Mouse (Mus musculus): ENCODE measurements at regions not wholly inside any gene's neighbourhood (a gene's known extent, or its start where the extent isn't known, plus 50 kb on each side); places are given as distances from the start of the nearest gene placed in this dataset.

DNA sequence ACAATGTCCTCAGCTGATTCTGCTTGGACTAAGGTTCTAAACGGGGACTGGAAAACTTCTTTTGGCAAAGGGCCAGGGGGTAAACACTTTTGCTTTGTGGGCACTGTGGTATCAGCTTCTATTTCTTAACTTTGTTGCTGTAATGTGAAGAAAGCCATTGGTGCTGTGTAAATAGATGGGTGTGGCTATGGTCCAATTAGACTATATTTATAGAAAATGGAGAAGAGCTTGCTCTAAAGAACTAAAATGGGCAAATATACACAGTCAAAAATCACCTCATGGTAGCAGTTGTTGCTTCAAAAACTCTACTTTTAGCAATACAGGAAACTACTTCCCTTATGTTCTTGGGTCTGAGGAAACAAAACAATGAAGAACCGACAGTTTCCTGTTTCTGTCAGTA lies 84.1 kb downstream of the Tnfaip3 start:
- Histone ChIP-seq H3K9me3 (replicated peaks; ENCODE audit: control insufficient read depth, insufficient read depth, low read length, poor library complexity, severe bottlenecking) (no peaks in the 10 kb centered on the region), H3K4me3 (ENCODE audit: low read depth, low read length) (no peak overlapping the region), H3K4me1 (ENCODE audit: control insufficient read depth, insufficient read depth, low read length) (no peaks in the 10 kb centered on the region), H3K27me3 (ENCODE audit: control insufficient read depth, insufficient read depth, low read length, poor library complexity, severe bottlenecking) (no peaks in the 10 kb centered on the region), H3K36me3 (ENCODE audit: control insufficient read depth, insufficient read depth, low read length, poor library complexity, severe bottlenecking) (no peaks in the 10 kb centered on the region), H3K9ac (ENCODE audit: low read depth, poor library complexity, severe bottlenecking) (no peak overlapping the region), H3K27ac (ENCODE audit: insufficient read depth, low read length) (no peak overlapping the region)
- TF ChIP-seq POLR2A (IDR thresholded peaks at IDR 0.05; ENCODE audit: insufficient read depth, low read length) (no peak), CTCF (IDR thresholded peaks at IDR 0.05; ENCODE audit: low read depth, low read length) (no peak), EP300 (IDR thresholded peaks at IDR 0.05; ENCODE audit: insufficient read depth, low read depth, low read length) (no peak)

DNA sequence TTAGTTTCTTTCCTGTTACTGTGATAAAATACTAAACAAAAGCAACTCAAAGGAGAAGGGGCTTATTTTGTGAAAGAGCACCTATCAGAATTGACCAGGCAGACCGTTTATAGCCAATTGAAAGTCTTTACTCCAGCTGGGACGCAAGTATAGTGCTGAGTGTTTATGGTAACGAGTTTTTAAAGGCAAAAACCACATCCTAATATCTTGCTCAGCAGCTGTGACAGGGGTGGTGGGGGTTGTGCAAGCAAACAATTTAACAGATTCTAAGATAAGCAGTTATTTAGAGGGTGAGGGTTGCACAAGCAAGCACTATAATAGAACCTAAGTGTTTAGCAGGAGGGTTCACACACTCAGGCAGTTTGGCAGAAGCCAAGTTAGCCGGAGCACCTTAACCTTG lies 74.0 kb downstream of the Tnfaip3 start:
- no peak overlapping the region for H3K9ac ChIP-seq (ENCODE audit: low read depth, poor library complexity, severe bottlenecking)
- H3K4me3 ChIP-seq (ENCODE audit: low read depth, low read length), result no peak overlapping the region
- H3K27ac ChIP-seq (ENCODE audit: insufficient read depth, low read length), result no peak overlapping the region
- no peaks in the 10 kb centered on the region for H3K4me1 ChIP-seq (ENCODE audit: control insufficient read depth, insufficient read depth, low read length)
- H3K9me3 ChIP-seq (replicated peaks; ENCODE audit: control insufficient read depth, insufficient read depth, low read length, poor library complexity, severe bottlenecking), result peaks cover 4% of the 10 kb centered on the region; the same call in 1 of the 2 replicates
- H3K27me3 ChIP-seq (ENCODE audit: control insufficient read depth, insufficient read depth, low read length, poor library complexity, severe bottlenecking), result no peaks in the 10 kb centered on the region
- no peaks in the 10 kb centered on the region for H3K36me3 ChIP-seq (ENCODE audit: control insufficient read depth, insufficient read depth, low read length, poor library complexity, severe bottlenecking)
- TF ChIP-seq CTCF (IDR thresholded peaks at IDR 0.05; ENCODE audit: low read depth, low read length) (no peak), EP300 (IDR thresholded peaks at IDR 0.05; ENCODE audit: insufficient read depth, low read depth, low read length) (no peak), POLR2A (IDR thresholded peaks at IDR 0.05; ENCODE audit: insufficient read depth, low read length) (no peak)

DNA sequence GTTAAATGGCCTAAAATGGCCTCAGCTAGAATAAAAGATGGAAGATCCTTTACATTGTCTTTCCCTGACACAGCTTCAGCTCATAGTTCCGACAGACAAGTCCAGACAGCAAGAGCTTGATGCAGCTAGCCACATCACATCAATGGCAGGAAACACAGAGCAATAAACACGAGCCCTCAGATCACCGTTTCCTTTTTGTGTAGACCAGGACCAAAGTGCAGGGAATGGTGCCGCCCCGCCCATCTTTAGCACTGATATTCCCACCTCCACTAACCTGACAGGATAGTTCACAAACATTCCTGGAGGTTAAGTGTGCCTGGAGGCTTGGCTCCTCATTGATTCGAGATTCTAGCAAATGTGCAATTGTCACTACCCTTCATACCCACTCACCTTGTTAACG lies 73.5 kb downstream of the Tnfaip3 start:
- no peak overlapping the region for H3K27ac ChIP-seq (ENCODE audit: insufficient read depth, low read length)
- no peaks in the 10 kb centered on the region for H3K4me1 ChIP-seq (ENCODE audit: control insufficient read depth, insufficient read depth, low read length)
- H3K4me3 ChIP-seq (ENCODE audit: low read depth, low read length), result no peak overlapping the region
- H3K36me3 ChIP-seq (ENCODE audit: control insufficient read depth, insufficient read depth, low read length, poor library complexity, severe bottlenecking), result no peaks in the 10 kb centered on the region
- no peaks in the 10 kb centered on the region for H3K27me3 ChIP-seq (ENCODE audit: control insufficient read depth, insufficient read depth, low read length, poor library complexity, severe bottlenecking)
- no peak overlapping the region for H3K9ac ChIP-seq (ENCODE audit: low read depth, poor library complexity, severe bottlenecking)
- no peak for TF ChIP-seq POLR2A (IDR thresholded peaks at IDR 0.05; ENCODE audit: insufficient read depth, low read length)
- TF ChIP-seq EP300 (IDR thresholded peaks at IDR 0.05; ENCODE audit: insufficient read depth, low read depth, low read length), result no peak
- no peak for TF ChIP-seq CTCF (IDR thresholded peaks at IDR 0.05; ENCODE audit: low read depth, low read length)
- H3K9me3 ChIP-seq (replicated peaks; ENCODE audit: control insufficient read depth, insufficient read depth, low read length, poor library complexity, severe bottlenecking), result peaks cover 4% of the 10 kb centered on the region; the same call in 1 of the 2 replicates

DNA sequence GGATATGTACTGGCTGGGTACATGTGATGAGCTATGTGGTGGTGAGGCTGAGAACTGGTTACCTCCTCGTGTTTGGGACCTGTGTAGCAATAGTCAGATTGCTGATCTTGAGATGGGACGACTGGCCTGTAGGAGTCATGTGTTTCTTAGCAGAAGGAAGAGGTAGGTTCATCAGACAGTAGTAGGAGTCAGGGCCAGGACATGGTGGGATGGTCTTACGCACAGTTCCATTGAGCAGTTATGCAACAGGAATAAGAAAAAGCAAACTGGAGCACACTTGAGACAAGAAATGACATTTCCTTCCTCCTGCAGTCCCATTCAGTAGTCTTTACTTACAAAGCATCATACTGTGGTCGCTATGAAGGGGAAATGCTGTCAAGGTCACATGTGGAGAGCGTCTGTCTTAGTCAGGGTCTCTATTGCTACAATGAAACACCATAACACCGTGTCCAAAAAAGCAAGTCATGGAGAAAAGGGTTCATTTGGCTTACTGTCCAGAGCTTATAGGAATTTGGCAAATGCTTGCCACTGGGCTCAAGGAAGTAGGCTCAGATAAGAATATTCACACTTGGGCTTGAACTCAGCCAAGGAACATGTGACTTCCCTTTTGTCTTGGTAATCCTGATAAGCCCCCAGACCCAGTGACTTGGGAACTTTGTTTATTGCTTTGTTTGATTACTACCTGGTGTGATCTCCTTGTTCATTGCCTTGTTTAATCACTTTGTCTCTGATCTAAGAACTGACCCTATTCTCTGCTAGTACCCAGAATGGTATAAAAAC lies 72.0 kb downstream of the Tnfaip3 start:
- Histone ChIP-seq H3K9ac (ENCODE audit: low read depth, poor library complexity, severe bottlenecking) (no peak overlapping the region), H3K27me3 (ENCODE audit: control insufficient read depth, insufficient read depth, low read length, poor library complexity, severe bottlenecking) (no peaks in the 10 kb centered on the region)

DNA sequence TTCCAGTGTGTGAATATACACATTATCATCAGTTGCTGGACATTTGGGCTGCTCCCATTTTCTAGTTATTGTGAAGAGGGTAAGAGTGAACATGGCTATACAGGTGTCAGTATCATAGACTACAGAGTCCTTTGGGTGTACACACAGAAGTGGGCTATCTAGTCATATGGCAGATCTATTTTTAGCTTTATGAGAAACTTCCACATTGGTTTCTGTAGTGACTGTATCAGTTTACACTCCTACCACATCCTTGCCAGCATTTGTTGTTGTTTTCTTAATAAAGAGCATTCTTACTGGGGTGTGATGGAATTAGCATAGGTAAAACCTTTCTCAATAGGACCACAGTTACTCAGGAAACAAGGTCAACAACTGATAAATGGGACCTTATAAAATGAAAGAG lies 68.7 kb downstream of the Tnfaip3 start:
- no peaks in the 10 kb centered on the region for H3K4me1 ChIP-seq (ENCODE audit: control insufficient read depth, insufficient read depth, low read length)
- no peak overlapping the region for H3K27ac ChIP-seq (ENCODE audit: insufficient read depth, low read length)
- TF ChIP-seq EP300 (IDR thresholded peaks at IDR 0.05; ENCODE audit: insufficient read depth, low read depth, low read length) (no peak), CTCF (IDR thresholded peaks at IDR 0.05; ENCODE audit: low read depth, low read length) (no peak), POLR2A (IDR thresholded peaks at IDR 0.05; ENCODE audit: insufficient read depth, low read length) (no peak)
- H3K4me3 ChIP-seq (ENCODE audit: low read depth, low read length), result no peak overlapping the region
- H3K36me3 ChIP-seq (ENCODE audit: control insufficient read depth, insufficient read depth, low read length, poor library complexity, severe bottlenecking), result no peaks in the 10 kb centered on the region
- H3K27me3 ChIP-seq (ENCODE audit: control insufficient read depth, insufficient read depth, low read length, poor library complexity, severe bottlenecking), result peaks cover 2% of the 10 kb centered on the region
- H3K9me3 ChIP-seq (replicated peaks; ENCODE audit: control insufficient read depth, insufficient read depth, low read length, poor library complexity, severe bottlenecking), result no peaks in the 10 kb centered on the region
- H3K9ac ChIP-seq (ENCODE audit: low read depth, poor library complexity, severe bottlenecking), result no peak overlapping the region

More for the DNA sequence above, 72.0 kb downstream of the Tnfaip3 start:
- no peaks in the 10 kb centered on the region for H3K9me3 ChIP-seq (replicated peaks; ENCODE audit: control insufficient read depth, insufficient read depth, low read length, poor library complexity, severe bottlenecking)
- TF ChIP-seq POLR2A (IDR thresholded peaks at IDR 0.05; ENCODE audit: insufficient read depth, low read length) (no peak), EP300 (IDR thresholded peaks at IDR 0.05; ENCODE audit: insufficient read depth, low read depth, low read length) (no peak), CTCF (IDR thresholded peaks at IDR 0.05; ENCODE audit: low read depth, low read length) (no peak)
- H3K27ac ChIP-seq (ENCODE audit: insufficient read depth, low read length), result no peak overlapping the region
- H3K4me1 ChIP-seq (ENCODE audit: control insufficient read depth, insufficient read depth, low read length), result no peaks in the 10 kb centered on the region
- H3K36me3 ChIP-seq (ENCODE audit: control insufficient read depth, insufficient read depth, low read length, poor library complexity, severe bottlenecking), result no peaks in the 10 kb centered on the region
- no peak overlapping the region for H3K4me3 ChIP-seq (ENCODE audit: low read depth, low read length)
